Mouse (Mus musculus) megakaryocyte-erythroid progenitor cell, adult 5-6 weeks (primary cell): ENCODE measurements around the gene Clec2h. TPM values are rescaled to one million over a fixed set of nuclear protein-coding genes. Genes with fewer than 3 reads are reported as not detected.
"Not testable (repeated sequence)": the region's sequence is repeated elsewhere in the genome, so short reads cannot be mapped to it uniquely, and the experiment has no call there.

Source experiments
- ATAC-seq: replicated peaks from 2 replicates; pipeline ENCODE4 v1.8.0; 2016; ENCODE audit warnings: mild to moderate bottlenecking, inconsistent platforms; ENCODE audit not compliant: severe bottlenecking, poor library complexity, low FRiP score, low TSS enrichment
- total RNA-seq, 2 experiments: library from RNA; stranded (forward) in 1 of 2; stranded (reverse) in 1 of 2; fragments of 200-1000, 215-1000 nt in 1 of 2; fragments of >200 nt in 1 of 2; fragmentation: Nextera tagmentation in 1 of 2; gene quantifications; 2 replicates each; pipeline ENCODE4 v1.2.3; 2014 to 2017

Gene Clec2h
- total RNA-seq (2014; fragmentation: Nextera tagmentation) (not detected in 2 replicates), total RNA-seq (2017) (not detected in 2 replicates)

GRCm38 (mm10) chr6:128662206-128662605 lies at the start of gene Clec2h:
Clec2h (plus strand) TSS chr6:128662385.
- peak; percentile 63; the same call in 1 of the 2 replicates for ATAC-seq

- no peak for ATAC-seq
Observed at GRCm38 (mm10) chr6:128622733-128623132, 39.5 kb upstream of the Clec2h start.

GRCm38 (mm10) chr6:128623433-128623832 lies 38.8 kb upstream of the Clec2h start, which contains the start of gene Klrb1a:
Klrb1a (minus strand) TSS chr6:128623533.
- not testable (repeated sequence) for ATAC-seq

- ATAC-seq, result no peak
Observed at GRCm38 (mm10) chr6:128624425-128624824, 37.8 kb upstream of the Clec2h start.

GRCm38 (mm10) chr6:128625246-128625645 lies 36.9 kb upstream of the Clec2h start:
- ATAC-seq, result not testable (repeated sequence)

- ATAC-seq, result peak; percentile 94
Observed at GRCm38 (mm10) chr6:128629771-128630739, 32.1 kb upstream of the Clec2h start.

- not testable (repeated sequence) for ATAC-seq
Observed at GRCm38 (mm10) chr6:128630912-128631905, 31.0 kb upstream of the Clec2h start.

GRCm38 (mm10) chr6:128640673-128641072 lies 21.5 kb upstream of the Clec2h start:
- ATAC-seq, result no peak

- ATAC-seq, result peak; percentile 90
Observed at GRCm38 (mm10) chr6:128641116-128641716, 21.0 kb upstream of the Clec2h start.

GRCm38 (mm10) chr6:128643999-128644398 lies 18.2 kb upstream of the Clec2h start:
- no peak for ATAC-seq

- ATAC-seq, result peak; percentile 58; the same call in 1 of the 2 replicates
Observed at GRCm38 (mm10) chr6:128644694-128645093, 17.5 kb upstream of the Clec2h start.

GRCm38 (mm10) chr6:128645708-128646107 lies 16.5 kb upstream of the Clec2h start:
- ATAC-seq, result not testable (repeated sequence)

GRCm38 (mm10) chr6:128649681-128650080 lies 12.5 kb upstream of the Clec2h start:
- no peak for ATAC-seq

- ATAC-seq, result no peak
Observed at GRCm38 (mm10) chr6:128650187-128650586, 12.0 kb upstream of the Clec2h start.

GRCm38 (mm10) chr6:128650827-128651226 lies 11.4 kb upstream of the Clec2h start:
- ATAC-seq, result not testable (repeated sequence)

- peak; percentile 61 for ATAC-seq
Observed at GRCm38 (mm10) chr6:128652938-128653337, 9.2 kb upstream of the Clec2h start.

- ATAC-seq, result 0 out of 2 replicates have a peak, but pooled peaks have one; percentile 34
Observed at GRCm38 (mm10) chr6:128661249-128661648, 936 bp upstream of the Clec2h start.

GRCm38 (mm10) chr6:128669936-128670335 lies 7.8 kb downstream of the Clec2h start:
- ATAC-seq, result no peak

GRCm38 (mm10) chr6:128679574-128679973 lies 17.4 kb downstream of the Clec2h start:
- ATAC-seq, result no peak
